Mouse (Mus musculus) frontal cortex, postnatal 14 days (tissue): ENCODE measurements around the gene Ints7.

Source experiments
- DNase-seq, 2 experiments: peaks; one replicate each; pipeline ENCODE4 v3.0.0; 2022; ENCODE audit warnings: low spot score in 2 of 2

The Ints7 gene

GRCm38 (mm10) chr1:191629170-191629636, 53.8 kb downstream of the Ints7 start:
- DNase-seq = no peak

DNA sequence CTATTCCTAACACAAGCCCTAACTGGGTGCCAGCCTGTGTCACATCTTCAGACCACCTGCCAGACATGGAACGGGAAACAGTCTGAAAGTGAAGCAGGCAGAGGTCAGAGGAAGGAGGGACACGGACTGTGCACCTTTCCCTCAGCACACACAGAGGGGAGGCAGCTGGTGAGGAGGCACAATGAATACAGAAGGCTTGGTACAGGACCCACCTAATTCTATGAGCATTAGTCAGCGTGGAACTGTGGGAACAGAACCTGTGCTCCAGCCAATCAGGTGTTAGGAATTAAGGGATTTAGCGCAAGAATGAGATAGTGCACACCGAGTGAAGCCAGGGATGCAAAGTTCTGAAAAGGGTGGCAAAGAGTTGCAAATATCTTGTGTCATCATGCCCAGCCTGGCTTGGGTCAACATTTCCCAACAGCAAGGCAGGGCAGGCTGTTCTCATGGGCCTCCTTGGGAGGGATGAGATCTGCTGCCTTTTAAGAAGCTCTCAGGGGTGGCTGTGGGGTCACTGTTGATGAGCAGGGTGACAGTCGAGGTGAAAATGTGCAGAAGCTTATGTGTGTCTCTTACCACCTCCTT, 57.2 kb downstream of the Ints7 start:
- DNase-seq = no peak

GRCm38 (mm10) chr1:191634116-191634515, 58.7 kb downstream of the Ints7 start:
- DNase-seq = no peak

GRCm38 (mm10) chr1:191638404-191638803, 63.0 kb downstream of the Ints7 start:
- no peak for DNase-seq

- DNase-seq = no peak
These were observed 63.9 kb downstream of the Ints7 start for GRCm38 (mm10) chr1:191639200-191639807.

- DNase-seq = no peak
These were observed 64.7 kb downstream of the Ints7 start for GRCm38 (mm10) chr1:191640146-191640545.

- DNase-seq = no peak
These were observed 65.4 kb downstream of the Ints7 start for GRCm38 (mm10) chr1:191640848-191641247.

DNA sequence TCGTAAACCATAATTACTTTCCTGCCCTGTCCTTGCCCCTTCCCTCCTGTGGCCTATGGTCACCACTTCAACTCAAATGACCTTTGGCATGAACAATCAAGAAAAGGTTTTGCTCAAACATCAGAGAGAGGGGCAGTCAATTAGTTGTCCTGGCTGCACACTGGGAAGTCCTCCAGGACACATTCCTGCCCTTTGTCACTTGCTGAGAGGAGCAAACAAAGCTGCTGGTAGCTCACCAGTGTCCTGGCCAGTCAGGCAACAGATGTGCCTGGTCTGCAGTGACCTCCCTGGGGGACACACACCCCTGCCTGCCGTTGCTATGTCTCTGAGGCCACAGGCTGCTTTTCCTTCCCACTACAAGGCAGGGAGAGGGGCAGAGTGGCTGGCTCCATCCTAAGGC, 66.0 kb downstream of the Ints7 start:
- DNase-seq = no peak

DNA sequence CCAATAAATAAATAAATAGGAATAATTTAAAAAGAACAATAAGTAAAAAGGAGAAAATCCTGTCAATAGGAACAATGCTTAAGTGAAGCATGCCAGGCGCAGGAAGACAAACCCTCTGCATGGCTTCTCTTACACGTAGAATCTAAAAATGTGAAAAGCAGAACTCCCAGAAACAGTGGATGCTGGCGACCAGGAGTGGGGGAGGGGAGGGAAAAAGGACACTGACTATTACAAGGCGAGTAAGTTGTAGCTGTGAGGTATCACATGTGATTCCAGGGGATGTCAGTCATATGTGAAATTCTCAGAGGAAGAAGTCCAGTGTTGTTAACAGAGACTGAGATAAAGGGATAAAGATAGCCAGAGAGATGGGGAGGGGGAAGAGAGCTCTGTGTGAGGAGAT, 67.5 kb downstream of the Ints7 start:
- DNase-seq = no peak

- DNase-seq = no peak
These were observed 70.5 kb downstream of the Ints7 start for GRCm38 (mm10) chr1:191645921-191646320.

DNA sequence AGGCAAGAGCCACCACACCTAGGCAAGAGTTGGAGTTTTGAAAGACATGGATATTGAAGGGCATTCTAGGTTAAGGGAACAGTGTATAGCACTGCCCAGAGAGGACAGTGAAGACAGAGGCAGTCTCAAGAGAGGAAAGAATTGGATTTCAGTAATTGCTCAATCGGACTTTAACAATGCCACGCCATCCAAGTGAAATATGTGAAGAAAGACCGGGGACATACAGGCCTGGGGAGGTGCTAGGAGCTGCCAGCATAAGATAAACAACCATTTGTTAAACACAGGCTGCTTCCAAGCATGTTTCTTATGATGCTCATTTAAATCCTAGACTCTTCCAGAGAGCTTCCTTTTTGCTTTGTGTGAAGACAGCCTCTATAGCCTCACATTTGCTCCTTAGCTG, 72.2 kb downstream of the Ints7 start:
- DNase-seq = no peak

DNA sequence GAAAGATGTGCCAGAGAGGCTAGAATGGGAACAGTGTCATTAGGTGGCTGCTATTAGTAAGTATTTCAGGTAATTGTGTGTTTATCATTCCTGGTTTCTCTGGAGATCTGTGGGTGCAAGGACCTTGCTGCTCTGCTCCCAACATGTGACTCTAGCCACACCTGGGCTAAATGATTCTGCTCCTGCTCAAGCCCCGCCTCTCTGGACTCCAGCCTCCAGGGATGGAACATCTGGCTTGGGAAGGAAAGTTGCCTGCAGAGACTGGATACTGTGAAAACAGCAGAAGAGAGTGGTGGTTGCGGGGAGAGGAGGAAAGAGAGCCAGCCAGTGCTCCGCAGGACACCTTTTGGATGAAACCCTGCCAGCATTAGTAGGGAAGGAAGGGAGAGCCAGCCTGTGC, 84.0 kb downstream of the Ints7 start:
- DNase-seq = no peak

DNA sequence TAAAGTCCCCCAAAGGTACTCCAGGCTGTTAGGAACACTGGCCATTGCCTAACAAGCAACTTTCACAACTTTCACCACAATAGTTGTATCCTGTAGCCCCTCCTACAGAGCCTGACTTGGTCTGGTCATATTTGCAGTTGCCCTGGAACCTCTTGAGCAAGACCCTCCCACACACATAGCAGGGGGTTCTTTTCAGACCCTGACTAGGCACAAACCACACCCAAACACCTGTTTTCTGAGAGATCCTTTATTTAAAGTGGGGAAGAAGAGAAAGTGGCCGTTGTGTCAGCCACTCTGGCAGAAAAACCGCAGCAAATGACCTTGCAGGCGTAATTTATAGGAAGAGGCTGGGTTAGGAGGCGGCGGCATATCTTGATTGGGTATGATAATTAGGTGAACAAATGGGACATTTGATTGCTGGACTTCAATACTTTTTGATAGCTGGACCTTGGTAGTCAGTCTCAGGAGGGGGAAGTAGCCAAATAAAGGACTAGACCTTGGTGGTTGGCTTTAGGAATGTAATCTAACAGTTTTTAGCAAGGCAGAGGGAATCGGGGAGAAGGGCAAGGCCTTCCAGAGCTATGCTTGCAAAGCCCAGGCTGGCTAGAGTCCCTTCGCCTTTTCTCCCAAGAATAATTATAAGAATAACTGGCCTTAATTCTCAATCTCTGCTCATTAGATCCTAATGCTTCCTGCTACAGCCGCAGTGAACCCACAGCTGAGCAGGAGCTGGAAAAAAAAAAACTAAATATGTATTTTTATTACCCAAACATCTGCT, 85.8 kb downstream of the Ints7 start:
- no peak for DNase-seq

- no peak for DNase-seq
These were observed 86.9 kb downstream of the Ints7 start for GRCm38 (mm10) chr1:191662178-191662898.

- DNase-seq = no peak
These were observed 87.6 kb downstream of the Ints7 start for GRCm38 (mm10) chr1:191662899-191663500.

- DNase-seq = no peak
These were observed 88.2 kb downstream of the Ints7 start for GRCm38 (mm10) chr1:191663603-191664002.

GRCm38 (mm10) chr1:191666351-191666750, 90.9 kb downstream of the Ints7 start:
- no peak for DNase-seq

DNA sequence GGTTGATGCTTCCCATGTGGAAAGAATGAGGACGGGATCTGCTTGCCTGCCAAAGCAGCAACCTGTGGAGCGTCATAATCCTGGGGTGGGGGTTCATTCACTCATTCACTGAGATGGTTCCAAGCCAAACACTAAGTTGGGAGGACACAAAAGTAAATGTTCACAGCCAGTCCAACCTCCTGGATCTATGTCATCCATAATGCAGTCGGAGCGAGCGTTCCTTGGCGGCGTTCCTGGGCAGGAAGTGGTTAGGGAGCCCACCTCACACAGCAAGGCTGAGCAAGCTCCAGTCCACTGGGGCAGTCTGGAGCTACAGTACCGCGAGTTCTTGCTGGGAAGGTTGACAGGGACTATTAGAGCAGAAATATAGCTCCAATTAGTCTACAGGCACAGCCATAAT, 92.6 kb downstream of the Ints7 start:
- DNase-seq = no peak
